Mouse (Mus musculus) hematopoietic multipotent progenitor cell, adult 10-12 weeks (in vitro differentiated cells): ENCODE data around the gene Tut4. TPM values are rescaled to one million over a fixed set of nuclear protein-coding genes. Genes with fewer than 3 reads are reported as not detected.

Source experiments
- polyA plus RNA-seq: library from polyadenylated mRNA; stranded (reverse); fragments of >175 nt; gene quantifications from 2 replicates; pipeline ENCODE4 v1.2.3, GENCODE M21; 2012; ENCODE audit warnings: low replicate concordance

The Tut4 gene
- 40.7 and 65.4 TPM in 2 replicates for polyA plus RNA-seq

DNA sequence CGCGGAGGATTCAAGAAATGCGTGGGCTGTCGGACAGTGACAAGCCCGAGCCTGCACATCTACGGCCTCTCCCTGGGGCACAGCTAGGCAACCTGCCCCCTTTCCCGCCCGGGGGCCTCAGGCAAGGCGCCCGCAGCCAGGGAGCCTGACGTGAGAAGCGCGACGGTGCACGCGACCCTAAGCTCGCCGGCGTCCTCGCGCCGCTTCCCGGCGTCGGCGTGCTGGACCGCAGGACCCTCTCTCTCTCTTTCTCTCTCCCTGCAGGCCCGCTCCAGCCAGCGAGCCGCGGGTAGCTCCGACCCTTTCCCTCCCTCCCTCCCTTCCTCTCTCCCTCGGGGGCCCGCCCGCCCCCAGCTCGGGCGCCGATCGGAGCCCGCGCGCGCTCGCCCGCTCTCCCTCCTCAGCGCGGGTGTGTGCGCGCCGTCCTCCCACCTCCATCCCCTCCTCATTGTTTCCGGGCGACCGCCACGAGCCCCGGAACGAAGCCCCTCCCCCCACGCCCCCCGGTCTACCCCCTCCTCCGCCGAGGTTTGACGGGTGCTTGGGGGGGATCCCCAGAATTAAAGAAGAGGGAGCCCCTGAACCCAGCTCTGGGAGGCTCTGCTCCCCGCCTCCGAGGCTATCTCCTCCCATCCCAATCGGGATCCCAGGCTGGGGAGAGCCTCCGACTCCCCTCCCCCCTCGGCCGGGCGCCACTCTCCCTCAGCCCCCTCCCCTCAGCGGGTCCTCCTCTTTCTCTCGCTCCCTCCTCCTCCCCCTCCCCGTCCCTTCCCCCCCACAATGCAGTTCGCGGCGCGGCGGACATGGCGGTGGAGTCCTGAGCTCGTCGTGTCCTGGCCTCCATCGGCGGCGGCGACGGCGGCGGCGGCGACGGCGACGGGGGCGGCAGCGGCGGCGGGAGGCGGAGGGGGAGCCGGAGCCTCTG lies at the start of gene Tut4:
Gene Tut4 (plus strand): TSS at position 196 of the 925 bp plus-strand sequence.

DNA sequence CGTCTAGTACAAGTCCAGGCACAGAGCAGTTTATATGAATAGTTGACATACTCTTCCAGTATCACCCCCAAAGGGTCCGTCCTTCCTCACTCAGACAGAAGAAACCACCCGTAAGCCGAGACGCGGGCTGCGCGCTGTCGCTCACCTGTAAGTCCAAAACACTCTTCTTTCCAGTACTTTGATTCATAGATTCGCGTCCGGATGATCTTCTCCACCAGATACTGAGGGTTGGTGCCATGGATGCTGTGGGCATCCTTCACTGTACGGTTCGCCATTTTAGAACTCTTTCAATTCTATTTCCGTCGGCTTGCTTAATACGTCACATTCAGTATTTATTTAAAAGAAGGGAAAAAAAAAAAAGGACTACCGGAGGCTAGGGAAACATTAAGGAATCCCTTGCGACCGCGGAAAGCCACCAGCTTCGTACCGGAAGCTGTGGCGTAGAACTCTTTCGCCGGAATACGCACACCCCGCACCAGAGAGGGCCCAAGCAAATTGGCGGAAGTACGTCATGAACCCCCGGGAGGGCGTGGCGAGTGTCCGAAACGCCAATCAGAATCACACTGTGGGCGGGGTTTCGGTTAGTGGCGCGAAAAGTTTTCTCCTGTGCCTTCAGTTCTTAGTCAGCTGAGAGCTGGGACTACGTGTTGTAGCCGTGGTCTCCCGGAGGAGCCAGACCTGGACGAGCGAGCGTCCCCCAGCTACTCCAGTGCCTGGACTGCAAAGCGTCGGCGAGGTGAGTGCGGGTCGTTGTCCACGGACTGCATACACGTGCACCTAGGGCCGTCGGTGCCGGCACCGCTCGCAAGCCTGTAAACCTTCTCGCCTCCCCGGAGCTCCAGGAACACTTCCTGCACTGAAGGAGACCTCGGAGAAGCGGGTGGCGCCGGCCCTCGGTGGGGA lies 119.9 kb downstream of the Tut4 start, which contains the start of the genes Prpf38a and Orc1:
Gene Prpf38a (minus strand): TSS at position 497 of the 903 bp plus-strand sequence.
Gene Orc1 (plus strand): TSS at position 584 of the 903 bp plus-strand sequence.

Other genes with a start within 250 kb of the Tut4 start
- not detected in 2 replicates for gene Zyg11a, start 241.4 kb upstream of the Tut4 start, polyA plus RNA-seq
- gene Zyg11b, start 158.3 kb upstream of the Tut4 start, polyA plus RNA-seq = 4.1 and 5.0 TPM in 2 replicates
- 0.79 and 5.2 TPM in 2 replicates for gene Coa7, start 131.3 kb upstream of the Tut4 start, polyA plus RNA-seq
- gene Shisal2a, start 76.1 kb upstream of the Tut4 start, polyA plus RNA-seq = not detected in 2 replicates
- gene Gpx7, start 52.5 kb upstream of the Tut4 start, polyA plus RNA-seq = 0.89 and 1.7 TPM in 2 replicates
- gene Prpf38a, start 119.9 kb downstream of the Tut4 start, polyA plus RNA-seq = 1.3 and 4.0 TPM in 2 replicates
- 0.17 and 3.8 TPM in 2 replicates for gene Orc1, start 120.0 kb downstream of the Tut4 start, polyA plus RNA-seq
- gene Cc2d1b, start 160.5 kb downstream of the Tut4 start, polyA plus RNA-seq = 67.9 and 97.8 TPM in 2 replicates